Mouse (Mus musculus) heart, adult 2 months (tissue): ENCODE data around the gene Gde1. TPM values are rescaled to one million over a fixed set of nuclear protein-coding genes. Genes with fewer than 3 reads are reported as not detected.
A peak's percentile ranks its signal among the peaks of the same experiment; 100 is the strongest.

ENCODE experiments used
- DNase-seq, 2 experiments: peaks; one replicate each; pipeline ENCODE4 v3.0.0; 2021
- H3K27ac ChIP-seq: fragments of 200-600 bp; 2 replicates; pipeline ENCODE4 v1.8.1; 2022
- H3K27me3 ChIP-seq: fragments of 200-500 bp; 2 replicates; pipeline ENCODE4 v1.6.1; 2012; ENCODE audit warnings: mild to moderate bottlenecking, low read length, inconsistent platforms, mixed read lengths; ENCODE audit not compliant: control insufficient read depth, insufficient read depth
- H3K36me3 ChIP-seq: fragments of 200-500 bp; 2 replicates; pipeline ENCODE4 v1.6.1; 2012; ENCODE audit warnings: low read length, inconsistent platforms; ENCODE audit not compliant: control insufficient read depth, insufficient read depth
- H3K4me1 ChIP-seq: fragments of 200-500 bp; 2 replicates; pipeline ENCODE4 v1.6.1; 2011; ENCODE audit warnings: low read length; ENCODE audit not compliant: control insufficient read depth, insufficient read depth
- H3K4me3 ChIP-seq: fragments of 200-600 bp; 2 replicates; pipeline ENCODE4 v1.8.1; 2022
- H3K79me2 ChIP-seq: fragments of 200-500 bp; replicated peaks from 2 replicates; pipeline ENCODE4 v1.6.1; 2012; ENCODE audit warnings: mild to moderate bottlenecking, inconsistent platforms, low read length, moderate library complexity, mixed read lengths; ENCODE audit not compliant: control insufficient read depth, insufficient read depth
- H3K9ac ChIP-seq: fragments of 200-500 bp; 2 replicates; pipeline ENCODE4 v1.6.1; 2012; ENCODE audit warnings: low read depth, mild to moderate bottlenecking, control low read depth, inconsistent platforms, low read length, mixed read lengths
- CTCF ChIP-seq: fragments of 200-600 bp; IDR thresholded peaks from 2 replicates; pipeline ENCODE4 v1.8.1; 2022; ENCODE audit warnings: antibody characterized with exemption, mild to moderate bottlenecking, moderate library complexity
- EP300 ChIP-seq: fragments of 200-500 bp; IDR thresholded peaks from 2 replicates; pipeline ENCODE4 v1.6.1; 2011; ENCODE audit warnings: low read depth, low read length, control low read depth; ENCODE audit not compliant: insufficient read depth
- POLR2A ChIP-seq: fragments of 200-500 bp; IDR thresholded peaks from 2 replicates; pipeline ENCODE4 v1.6.1; 2011; ENCODE audit warnings: mild to moderate bottlenecking, low read depth, low read length, control low read depth; ENCODE audit not compliant: insufficient read depth
- WGBS: fragments of 180-500 bp; shearing (Covaris S2); methylation state at CpG from one replicate; pipeline ENCODE4 v1.1.7; 2018; 5-methylcytosine and 5-hydroxymethylcytosine counted together
- intact Hi-C: fragments of 180-260 bp; cut with DNase I; formaldehyde crosslinking; loops from one replicate; pipeline ENCODE4 v1.15.1; 2025
- polyA plus RNA-seq: library from polyadenylated mRNA; depleted of rRNA; stranded (reverse); fragments of >200 nt; gene quantifications from 2 replicates; pipeline ENCODE4 v1.2.3, GENCODE M21; 2012
- total RNA-seq, 2 experiments: library from RNA; stranded (reverse); gene quantifications; 2 replicates each; pipeline ENCODE4 v1.2.3; 2021

Gene Gde1
- total and polyA plus RNA-seq, 3 experiments, result 30.2 to 54.9 (median 34.5) TPM

DNA sequence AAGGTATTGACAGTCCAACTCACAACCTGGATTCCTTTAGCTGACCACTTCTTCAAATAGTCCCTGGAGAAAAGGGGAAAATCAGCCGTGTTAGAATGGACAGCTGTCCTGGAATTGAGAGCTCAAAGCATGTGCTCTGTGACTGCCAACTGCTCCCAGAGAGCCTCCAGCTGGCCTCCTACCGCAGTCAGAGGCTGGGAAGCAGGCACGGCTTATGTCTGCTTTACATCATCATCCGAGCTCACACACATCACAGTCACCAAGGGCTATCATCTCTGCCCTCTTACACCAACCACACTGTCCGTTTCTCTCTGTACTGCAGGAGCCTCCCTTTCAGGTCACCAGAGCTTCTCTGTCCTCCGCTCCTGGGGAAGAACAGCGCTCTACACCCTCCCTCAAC, 16.5 kb downstream of the Gde1 start:
- Histone ChIP-seq H3K27me3 (no peaks in the 10 kb centered on the region), H3K4me1 (no peaks in the 10 kb centered on the region), H3K36me3 (no peaks in the 10 kb centered on the region), H3K9ac (no peak overlapping the region), H3K27ac (no peak overlapping the region), H3K79me2 (no peaks in the 10 kb centered on the region), H3K4me3 (no peak overlapping the region)
- TF ChIP-seq POLR2A (no peak), CTCF (no peak), EP300 (no peak)
- WGBS, result 83% methylated on average over 7 of the region's 7 CpGs
- no peak for DNase-seq
- intact Hi-C loops, result loop anchor here (5.0 kb wide), 1 partner anchor 242 kb away; the partner anchor contains the start of gene Syt17

DNA sequence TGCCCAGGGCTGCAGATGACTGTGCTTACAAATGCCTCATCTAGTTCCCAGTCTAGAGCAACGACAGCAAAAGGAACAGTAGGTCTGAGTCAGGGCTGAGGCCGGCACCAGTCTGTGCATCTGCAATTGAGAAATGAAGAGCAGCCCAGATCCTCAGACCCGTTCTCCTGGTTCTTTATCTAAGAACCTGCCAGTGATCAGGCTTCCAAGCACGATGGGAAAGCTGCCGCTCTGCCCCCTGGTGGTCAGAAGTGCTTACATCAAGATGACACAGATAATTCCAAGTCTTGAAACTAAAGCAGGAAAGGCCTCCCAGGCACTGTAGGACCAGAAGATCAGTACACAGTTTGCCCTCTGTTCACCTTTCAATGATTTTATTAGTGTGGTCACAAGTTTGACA, 17.4 kb downstream of the Gde1 start:
- Histone ChIP-seq H3K36me3 (no peaks in the 10 kb centered on the region), H3K9ac (no peak overlapping the region), H3K27ac (no peak overlapping the region), H3K79me2 (no peaks in the 10 kb centered on the region), H3K27me3 (no peaks in the 10 kb centered on the region), H3K4me3 (no peak overlapping the region), H3K4me1 (no peaks in the 10 kb centered on the region)
- 32% methylated on average over 5 of the region's 5 CpGs for WGBS
- DNase-seq, result peak; percentile 53 to 71
- TF ChIP-seq POLR2A (no peak), CTCF (peak; percentile 89)
- intact Hi-C loops, result loop anchor here (1.0 to 5.0 kb wide), 2 partner anchors 93 to 241 kb away; partner anchors contain the start of gene Syt17

DNA sequence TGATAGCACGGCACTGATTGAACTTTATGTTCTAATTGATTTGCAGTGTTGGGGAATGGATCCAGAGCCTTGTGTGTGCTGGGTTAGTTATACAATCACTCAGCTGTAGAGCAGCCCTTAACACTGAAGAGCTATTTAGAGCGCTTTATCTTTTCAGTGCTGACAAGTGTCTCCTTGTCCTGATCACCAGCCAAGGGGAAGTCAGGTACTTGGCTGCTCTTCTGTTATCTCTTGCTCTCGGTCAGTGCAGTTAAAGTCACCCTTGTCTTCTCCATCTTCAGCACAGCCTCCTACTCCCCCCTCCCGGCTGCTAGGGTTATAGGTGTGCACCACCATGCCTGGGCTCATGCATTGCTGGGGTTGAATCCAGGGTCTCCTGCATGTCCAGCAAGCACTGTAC, 28.8 kb downstream of the Gde1 start:
- Histone ChIP-seq H3K4me1 (no peaks in the 10 kb centered on the region), H3K27ac (no peak overlapping the region), H3K9ac (no peak overlapping the region), H3K27me3 (no peaks in the 10 kb centered on the region), H3K36me3 (no peaks in the 10 kb centered on the region), H3K4me3 (no peak overlapping the region), H3K79me2 (no peaks in the 10 kb centered on the region)
- peak in 1 of 2 experiments; percentile 51 for DNase-seq
- WGBS, result 52% methylated on average over 4 of the region's 4 CpGs
- intact Hi-C loops, result no loop called here
- no peak for TF ChIP-seq CTCF
- TF ChIP-seq EP300, result 0 out of 2 replicates have a peak, but pooled peaks have one; percentile 44

DNA sequence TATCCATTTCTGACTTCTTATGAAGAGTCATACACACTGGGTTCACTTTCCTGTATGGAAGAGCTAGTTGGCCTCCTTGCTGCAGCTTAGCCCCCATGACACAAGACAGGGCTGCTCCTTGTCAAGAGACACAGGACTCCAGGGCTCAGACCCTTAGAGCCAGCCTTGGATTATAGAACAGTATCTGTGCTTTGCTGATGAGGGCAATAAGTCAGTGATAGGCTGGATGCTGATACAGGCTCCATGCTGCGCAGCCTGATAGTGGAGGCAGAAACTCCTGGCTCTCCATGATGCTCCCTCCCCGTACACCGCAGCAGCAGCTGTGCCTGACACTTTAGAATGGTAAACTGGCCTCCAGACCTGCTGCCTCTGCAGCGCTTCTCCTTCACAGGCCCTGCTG, 35.4 kb downstream of the Gde1 start:
- no peaks in the 10 kb centered on the region for H3K36me3 ChIP-seq
- peaks cover 3% of the 10 kb centered on the region for H3K27me3 ChIP-seq
- intact Hi-C loops, result no loop called here
- 62% methylated on average over 4 of the region's 4 CpGs for WGBS
- DNase-seq, result no peak
- H3K4me1 ChIP-seq, result no peaks in the 10 kb centered on the region
- TF ChIP-seq EP300, result no peak
- TF ChIP-seq CTCF, result no peak
- no peak for TF ChIP-seq POLR2A
- H3K9ac ChIP-seq, result no peak overlapping the region
- H3K79me2 ChIP-seq, result no peaks in the 10 kb centered on the region
- no peak overlapping the region for H3K4me3 ChIP-seq
- no peak overlapping the region for H3K27ac ChIP-seq

DNA sequence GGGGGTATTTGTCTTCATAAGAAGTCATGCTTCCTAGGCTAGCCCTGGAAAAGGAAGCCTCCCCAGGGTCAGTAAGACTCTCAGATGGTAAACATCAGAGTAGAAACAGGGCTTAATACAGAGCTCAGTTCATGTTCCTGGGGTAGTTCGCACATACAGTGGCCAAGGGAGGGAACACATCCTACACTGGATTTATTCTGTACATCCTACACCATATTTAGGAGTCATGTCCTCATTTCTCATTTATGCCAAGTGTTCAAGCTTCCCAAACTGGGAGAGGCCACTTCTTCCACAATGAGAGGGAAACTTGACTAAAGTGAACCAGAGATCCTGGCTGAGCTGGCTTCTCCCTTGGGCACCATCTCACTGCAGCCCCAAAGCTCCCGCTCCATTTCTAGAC, 37.8 kb downstream of the Gde1 start:
- WGBS, result 81% methylated on average over 2 of the region's 2 CpGs
- no peak overlapping the region for H3K27ac ChIP-seq

DNA sequence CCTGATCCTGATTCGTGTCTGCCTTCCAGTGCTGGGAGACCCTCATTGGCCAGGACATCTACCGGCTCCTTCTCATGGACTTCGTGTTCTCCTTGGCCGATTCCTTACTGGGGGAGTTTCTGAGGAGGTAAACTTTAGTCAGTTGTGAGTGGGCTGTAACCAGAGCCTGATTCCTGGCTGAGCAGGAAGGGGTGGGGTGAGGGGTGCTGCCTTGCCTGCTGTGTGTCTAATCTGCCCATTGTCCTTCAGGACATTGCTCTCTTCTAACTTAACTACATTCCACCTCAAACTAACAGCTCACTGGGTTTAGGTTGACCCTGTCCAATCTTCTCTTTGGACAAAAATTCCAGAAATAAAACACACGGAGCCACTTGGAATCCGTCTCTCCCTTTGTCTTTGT, 48.8 kb downstream of the Gde1 start:
- Histone ChIP-seq H3K27ac (no peak overlapping the region), H3K27me3 (no peaks in the 10 kb centered on the region), H3K9ac (no peak overlapping the region), H3K4me1 (no peaks in the 10 kb centered on the region), H3K36me3 (no peaks in the 10 kb centered on the region), H3K79me2 (no peaks in the 10 kb centered on the region), H3K4me3 (no peak overlapping the region)
- intact Hi-C loops, result no loop called here
- TF ChIP-seq EP300, result no peak
- TF ChIP-seq POLR2A, result no peak
- TF ChIP-seq CTCF, result no peak
- 39% methylated on average over 6 of the region's 6 CpGs for WGBS
- DNase-seq, result no peak

More for the DNA sequence above, 37.8 kb downstream of the Gde1 start:
- TF ChIP-seq EP300 (no peak), POLR2A (no peak), CTCF (no peak)
- peaks cover 3% of the 10 kb centered on the region for H3K27me3 ChIP-seq
- H3K4me1 ChIP-seq, result no peaks in the 10 kb centered on the region
- no peak overlapping the region for H3K4me3 ChIP-seq
- no peaks in the 10 kb centered on the region for H3K79me2 ChIP-seq
- intact Hi-C loops, result no loop called here
- no peak for DNase-seq
- H3K9ac ChIP-seq, result no peak overlapping the region
- no peaks in the 10 kb centered on the region for H3K36me3 ChIP-seq
